Mouse (Mus musculus) MEL (cell line): ENCODE measurements at regions not wholly inside any gene's neighbourhood (a gene's known extent, or its start where the extent isn't known, plus 50 kb on each side); places are given as distances from the start of the nearest gene placed in this dataset.

Experiments used
- CTCF ChIP-seq, 3 experiments: IDR thresholded peaks in 2 of 3; conservative IDR thresholded peaks in 1 of 3; 2 replicates each; pipeline ENCODE4 v1.5.1; 2011 to 2012; ENCODE audit warnings: low read length in 3 of 3, low read depth in 2 of 3, mild to moderate bottlenecking in 2 of 3, improper control_type of control experiment in 1 of 3, inconsistent platforms in 1 of 3, mixed read lengths in 1 of 3, moderate library complexity in 1 of 3; ENCODE audit not compliant: control insufficient read depth in 1 of 3, insufficient read depth in 1 of 3, poor library complexity in 1 of 3, severe bottlenecking in 1 of 3
- E2F4 ChIP-seq: IDR thresholded peaks from 2 replicates; pipeline ENCODE4 v1.6.1; 2011; ENCODE audit warnings: low read depth, low read length, improper control_type of control experiment, borderline replicate concordance
- EP300 ChIP-seq, 2 experiments: IDR thresholded peaks; 2 replicates each; pipeline ENCODE4 v1.6.1; 2011; ENCODE audit warnings: improper control_type of control experiment in 2 of 2, low read length in 2 of 2, low read depth in 1 of 2, mild to moderate bottlenecking in 1 of 2
- HCFC1 ChIP-seq: IDR thresholded peaks from 2 replicates; pipeline ENCODE4 v1.6.1; 2012; ENCODE audit warnings: low read depth, mild to moderate bottlenecking, inconsistent platforms, low read length, improper control_type of control experiment, moderate library complexity
- MYB ChIP-seq: IDR thresholded peaks from 2 replicates; pipeline ENCODE4 v1.6.1; 2011; ENCODE audit warnings: mild to moderate bottlenecking, low read depth, low read length, improper control_type of control experiment
- POLR2A ChIP-seq, 2 experiments: IDR thresholded peaks; 2 replicates each; pipeline ENCODE4 v1.6.1; 2011 to 2012; ENCODE audit warnings: low read length in 2 of 2, mild to moderate bottlenecking in 2 of 2, control low read depth in 1 of 2, improper control_type of control experiment in 1 of 2, low read depth in 1 of 2, moderate library complexity in 1 of 2; ENCODE audit not compliant: control insufficient read depth in 1 of 2, insufficient read depth in 1 of 2, poor library complexity in 1 of 2
- SIN3A ChIP-seq: IDR thresholded peaks from 2 replicates; pipeline ENCODE4 v1.6.1; 2012; ENCODE audit warnings: low read length, improper control_type of control experiment, inconsistent platforms
- SMC3 ChIP-seq: IDR thresholded peaks from 2 replicates; pipeline ENCODE4 v1.6.1; 2011; ENCODE audit warnings: low read depth, low read length, improper control_type of control experiment
- ZNF384 ChIP-seq: IDR thresholded peaks from 2 replicates; pipeline ENCODE4 v1.6.1; 2012; ENCODE audit warnings: low read depth, mild to moderate bottlenecking, inconsistent platforms, low read length, improper control_type of control experiment

DNA sequence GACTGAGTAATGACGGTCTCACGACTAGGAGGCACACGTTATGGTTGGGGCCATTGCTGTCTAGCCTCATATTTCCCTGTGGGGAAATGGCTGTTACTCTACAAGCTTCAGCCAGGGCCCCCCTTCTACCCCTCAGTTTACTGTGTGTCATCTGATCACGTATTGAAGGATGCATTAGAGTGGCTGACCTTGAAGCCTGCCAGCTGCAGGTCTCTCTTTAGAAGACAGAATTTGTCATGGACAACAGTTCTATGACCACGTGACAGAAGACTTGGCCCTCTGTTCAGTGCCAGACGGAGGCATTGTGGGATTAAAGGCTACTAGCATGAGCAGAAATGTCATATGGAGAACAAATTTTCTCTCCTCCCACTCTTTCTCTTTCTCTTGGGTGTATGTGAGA, 115.6 kb downstream of the Gas1 start:
- TF ChIP-seq HCFC1 (no peak), MYB (no peak), POLR2A (IDR thresholded peaks at IDR 0.05; ENCODE audit: control insufficient read depth in 1 of 2, insufficient read depth in 1 of 2, low read depth in 1 of 2, low read length in 2 of 2, poor library complexity in 1 of 2) (no peak), CTCF (IDR thresholded peaks at IDR 0.05 in 2 of 3, conservative IDR thresholded peaks at IDR 0.05 in 1 of 3; ENCODE audit: control insufficient read depth in 1 of 3, insufficient read depth in 1 of 3, low read depth in 2 of 3, low read length in 3 of 3, poor library complexity in 1 of 3, severe bottlenecking in 1 of 3) (no peak), ZNF384 (no peak), SMC3 (no peak), EP300 (IDR thresholded peaks at IDR 0.05; ENCODE audit: low read depth in 1 of 2, low read length in 2 of 2) (no peak), SIN3A (no peak), E2F4 (no peak)
